Mouse (Mus musculus) MEL (cell line): ENCODE measurements around the gene Muc5ac. TPM values are rescaled to one million over a fixed set of nuclear protein-coding genes. Genes with fewer than 3 reads are reported as not detected.

Source experiments
- DNase-seq: peaks from one replicate; pipeline ENCODE4 v3.0.0; 2011; ENCODE audit warnings: low read depth, low spot score
- H3K27ac ChIP-seq: 2 replicates; pipeline ENCODE4 v1.5.1; 2012; ENCODE audit warnings: low read depth, mild to moderate bottlenecking, control low read depth, low read length, moderate library complexity; ENCODE audit not compliant: control insufficient read depth
- H3K27me3 ChIP-seq, 2 experiments: fragments of 150-350 bp in 1 of 2; sonication (generic) in 1 of 2; 2 replicates each; pipeline ENCODE4 v1.6.1; 2012; ENCODE audit warnings: low read length in 2 of 2, mild to moderate bottlenecking in 2 of 2, improper control_type of control experiment in 1 of 2, moderate library complexity in 1 of 2; ENCODE audit not compliant: insufficient read depth in 2 of 2, control insufficient read depth in 1 of 2
- H3K36me3 ChIP-seq, 2 experiments: 2 replicates each; pipeline ENCODE4 v1.6.1; 2012 to 2014; ENCODE audit warnings: low read length in 2 of 2, improper control_type of control experiment in 1 of 2, inconsistent platforms in 1 of 2, mild to moderate bottlenecking in 1 of 2; ENCODE audit not compliant: insufficient read depth in 2 of 2, control insufficient read depth in 1 of 2
- H3K4me1 ChIP-seq, 2 experiments: fragments of 150-350 bp in 1 of 2; sonication (generic) in 1 of 2; 2 replicates each; pipeline ENCODE4 v1.6.1; 2012; ENCODE audit warnings: low read length in 2 of 2, improper control_type of control experiment in 1 of 2, mild to moderate bottlenecking in 1 of 2; ENCODE audit not compliant: insufficient read depth in 2 of 2, control insufficient read depth in 1 of 2
- H3K4me3 ChIP-seq, 2 experiments: fragments of 150-350 bp in 1 of 2; sonication (generic) in 1 of 2; 2 replicates each; pipeline ENCODE4 v1.5.1; 2012; ENCODE audit warnings: low read depth in 2 of 2, low read length in 2 of 2, mild to moderate bottlenecking in 2 of 2, moderate library complexity in 2 of 2, control low read depth in 1 of 2, improper control_type of control experiment in 1 of 2; ENCODE audit not compliant: control insufficient read depth in 1 of 2, insufficient read depth in 1 of 2
- H3K79me2 ChIP-seq: 2 replicates; pipeline ENCODE4 v1.6.1; 2012; ENCODE audit warnings: mild to moderate bottlenecking, low read length, moderate library complexity; ENCODE audit not compliant: control insufficient read depth, poor library complexity, insufficient read depth
- H3K9ac ChIP-seq: 2 replicates; pipeline ENCODE4 v1.6.1; 2012; ENCODE audit warnings: low read depth, mild to moderate bottlenecking, control low read depth, low read length, moderate library complexity; ENCODE audit not compliant: control insufficient read depth, poor library complexity, severe bottlenecking
- H3K9me3 ChIP-seq: fragments of 150-350 bp; sonication (generic); replicated peaks from 2 replicates; pipeline ENCODE4 v1.6.1; 2012; ENCODE audit warnings: mild to moderate bottlenecking, low read length, improper control_type of control experiment, moderate library complexity; ENCODE audit not compliant: insufficient read depth
- BHLHE40 ChIP-seq: IDR thresholded peaks from 2 replicates; pipeline ENCODE4 v1.6.1; 2012; ENCODE audit warnings: low read depth, mild to moderate bottlenecking, inconsistent platforms, low read length, improper control_type of control experiment, borderline replicate concordance
- CHD1 ChIP-seq: IDR thresholded peaks from 2 replicates; pipeline ENCODE4 v1.6.1; 2012; ENCODE audit warnings: low read depth, mild to moderate bottlenecking, inconsistent platforms, low read length, improper control_type of control experiment
- CHD2 ChIP-seq: IDR thresholded peaks from 2 replicates; pipeline ENCODE4 v1.6.1; 2011; ENCODE audit warnings: low read length, improper control_type of control experiment
- CTCF ChIP-seq, 3 experiments: IDR thresholded peaks in 2 of 3; conservative IDR thresholded peaks in 1 of 3; 2 replicates each; pipeline ENCODE4 v1.5.1; 2011 to 2012; ENCODE audit warnings: low read length in 3 of 3, low read depth in 2 of 3, mild to moderate bottlenecking in 2 of 3, improper control_type of control experiment in 1 of 3, inconsistent platforms in 1 of 3, mixed read lengths in 1 of 3, moderate library complexity in 1 of 3; ENCODE audit not compliant: control insufficient read depth in 1 of 3, insufficient read depth in 1 of 3, poor library complexity in 1 of 3, severe bottlenecking in 1 of 3
- E2F4 ChIP-seq: IDR thresholded peaks from 2 replicates; pipeline ENCODE4 v1.6.1; 2011; ENCODE audit warnings: low read depth, low read length, improper control_type of control experiment, borderline replicate concordance
- EP300 ChIP-seq, 2 experiments: IDR thresholded peaks; 2 replicates each; pipeline ENCODE4 v1.6.1; 2011; ENCODE audit warnings: improper control_type of control experiment in 2 of 2, low read length in 2 of 2, low read depth in 1 of 2, mild to moderate bottlenecking in 1 of 2
- ETS1 ChIP-seq: IDR thresholded peaks from 2 replicates; pipeline ENCODE4 v1.6.1; 2012; ENCODE audit warnings: low read depth, mild to moderate bottlenecking, inconsistent platforms, low read length, improper control_type of control experiment, moderate library complexity
- GABPA ChIP-seq: IDR thresholded peaks from 2 replicates; pipeline ENCODE4 v1.6.1; 2012; ENCODE audit warnings: low read depth, mild to moderate bottlenecking, inconsistent platforms, low read length, improper control_type of control experiment, moderate library complexity
- GATA1 ChIP-seq: IDR thresholded peaks from 2 replicates; pipeline ENCODE4 v1.6.1; 2011; ENCODE audit warnings: low read depth, low read length, improper control_type of control experiment
- HCFC1 ChIP-seq: IDR thresholded peaks from 2 replicates; pipeline ENCODE4 v1.6.1; 2012; ENCODE audit warnings: low read depth, mild to moderate bottlenecking, inconsistent platforms, low read length, improper control_type of control experiment, moderate library complexity
- JUND ChIP-seq: IDR thresholded peaks from 2 replicates; pipeline ENCODE4 v1.6.1; 2011; ENCODE audit warnings: low read depth, mild to moderate bottlenecking, improper control_type of control experiment, low read length
- MAFK ChIP-seq: IDR thresholded peaks from 2 replicates; pipeline ENCODE4 v1.6.1; 2011; ENCODE audit warnings: low read depth, mild to moderate bottlenecking, low read length, improper control_type of control experiment, borderline replicate concordance
- MAX ChIP-seq: IDR thresholded peaks from 2 replicates; pipeline ENCODE4 v1.6.1; 2011; ENCODE audit warnings: low read length, improper control_type of control experiment
- MAZ ChIP-seq: IDR thresholded peaks from 2 replicates; pipeline ENCODE4 v1.6.1; 2012; ENCODE audit warnings: low read depth, mild to moderate bottlenecking, inconsistent platforms, low read length, improper control_type of control experiment
- MYB ChIP-seq: IDR thresholded peaks from 2 replicates; pipeline ENCODE4 v1.6.1; 2011; ENCODE audit warnings: mild to moderate bottlenecking, low read depth, low read length, improper control_type of control experiment
- MYC ChIP-seq: IDR thresholded peaks from 2 replicates; pipeline ENCODE4 v1.6.1; 2011; ENCODE audit warnings: low read depth, mild to moderate bottlenecking, low read length, improper control_type of control experiment, moderate library complexity
- NELFE ChIP-seq: IDR thresholded peaks from 2 replicates; pipeline ENCODE4 v1.6.1; 2011; ENCODE audit warnings: low read depth, low read length, improper control_type of control experiment
- POLR2A ChIP-seq, 2 experiments: IDR thresholded peaks; 2 replicates each; pipeline ENCODE4 v1.6.1; 2011 to 2012; ENCODE audit warnings: low read length in 2 of 2, mild to moderate bottlenecking in 2 of 2, control low read depth in 1 of 2, improper control_type of control experiment in 1 of 2, low read depth in 1 of 2, moderate library complexity in 1 of 2; ENCODE audit not compliant: control insufficient read depth in 1 of 2, insufficient read depth in 1 of 2, poor library complexity in 1 of 2
- POLR2AphosphoS2 ChIP-seq: IDR thresholded peaks from 2 replicates; pipeline ENCODE4 v1.6.1; 2011; ENCODE audit warnings: low read length, improper control_type of control experiment
- POLR2AphosphoS5 ChIP-seq: IDR thresholded peaks from 2 replicates; pipeline ENCODE4 v1.6.1; 2012; ENCODE audit warnings: low read depth, borderline replicate concordance, mild to moderate bottlenecking, inconsistent platforms, low read length, moderate library complexity, mixed read lengths
- RCOR1 ChIP-seq: IDR thresholded peaks from 2 replicates; pipeline ENCODE4 v1.6.1; 2012; ENCODE audit warnings: low read depth, mild to moderate bottlenecking, inconsistent platforms, low read length, improper control_type of control experiment
- SIN3A ChIP-seq: IDR thresholded peaks from 2 replicates; pipeline ENCODE4 v1.6.1; 2012; ENCODE audit warnings: low read length, improper control_type of control experiment, inconsistent platforms
- TAL1 ChIP-seq: IDR thresholded peaks from 2 replicates; pipeline ENCODE4 v1.6.1; 2012; ENCODE audit warnings: mild to moderate bottlenecking, inconsistent platforms, low read length, moderate library complexity, mixed read lengths
- TBP ChIP-seq: IDR thresholded peaks from 2 replicates; pipeline ENCODE4 v1.8.0; 2011; ENCODE audit warnings: low read depth, low read length, improper control_type of control experiment
- TCF12 ChIP-seq: IDR thresholded peaks from 2 replicates; pipeline ENCODE4 v1.6.1; 2014; ENCODE audit warnings: low read depth, mild to moderate bottlenecking, inconsistent platforms, low read length, improper control_type of control experiment, moderate library complexity
- USF1 ChIP-seq: IDR thresholded peaks from 2 replicates; pipeline ENCODE4 v1.6.1; 2014; ENCODE audit warnings: low read depth, mild to moderate bottlenecking, inconsistent platforms, low read length, improper control_type of control experiment, moderate library complexity
- USF2 ChIP-seq, 2 experiments: IDR thresholded peaks; 2 replicates each; pipeline ENCODE4 v1.6.1; 2011 to 2012; ENCODE audit warnings: improper control_type of control experiment in 2 of 2, low read length in 2 of 2, borderline replicate concordance in 1 of 2, inconsistent platforms in 1 of 2, low read depth in 1 of 2, mild to moderate bottlenecking in 1 of 2; ENCODE audit not compliant: insufficient read depth in 1 of 2
- ZC3H11A ChIP-seq: IDR thresholded peaks from 2 replicates; pipeline ENCODE4 v1.6.1; 2012; ENCODE audit warnings: low read depth, mild to moderate bottlenecking, inconsistent platforms, low read length, improper control_type of control experiment
- ZMIZ1 ChIP-seq: IDR thresholded peaks from 2 replicates; pipeline ENCODE4 v1.6.1; 2012; ENCODE audit warnings: low read depth, mild to moderate bottlenecking, inconsistent platforms, low read length, improper control_type of control experiment, moderate library complexity
- ZNF384 ChIP-seq: IDR thresholded peaks from 2 replicates; pipeline ENCODE4 v1.6.1; 2012; ENCODE audit warnings: low read depth, mild to moderate bottlenecking, inconsistent platforms, low read length, improper control_type of control experiment
- polyA plus RNA-seq, 2 experiments: library from polyadenylated mRNA; stranded (reverse) in 1 of 2; unstranded in 1 of 2; fragments of >175 nt in 1 of 2; fragments of >200 nt in 1 of 2; gene quantifications; 2 replicates each; pipeline versions ENCODE4 v1.2.1 to v1.2.4; 2012; ENCODE audit warnings: low replicate concordance in 2 of 2, low read depth in 1 of 2; ENCODE audit not compliant: insufficient read length in 2 of 2, insufficient read depth in 1 of 2, missing spikeins in 1 of 2
- total RNA-seq: library from RNA; depleted of rRNA; stranded (reverse); fragments of 300-350 nt; gene quantifications from 2 replicates; pipeline ENCODE4 v1.2.3, GENCODE M21; 2012

Gene Muc5ac
- total and polyA plus RNA-seq, 3 experiments: not detected

GRCm38 (mm10) chr7:141770988-141771387 lies 17.8 kb upstream of the Muc5ac start (continued):
- TF ChIP-seq MAX (peak; percentile 40; the same call in 1 of the 2 replicates), CHD2 (peak; percentile 65), POLR2AphosphoS2 (peak; percentile 82), HCFC1 (peak; percentile 38; the same call in 1 of the 2 replicates), USF2 (IDR thresholded peaks at IDR 0.05; ENCODE audit: borderline replicate concordance in 1 of 2, insufficient read depth in 1 of 2, low read depth in 1 of 2, low read length in 2 of 2) (no peak), NELFE (no peak), JUND (no peak), USF1 (no peak)

GRCm38 (mm10) chr7:141772058-141772557 lies 16.7 kb upstream of the Muc5ac start:
- Histone ChIP-seq H3K27ac (no peak overlapping the region), H3K9ac (no peak overlapping the region), H3K4me1 (peaks cover 43 to 76% of the 10 kb centered on the region in 2 experiments), H3K4me3 (no peak overlapping the region), H3K79me2 (no peaks in the 10 kb centered on the region), H3K36me3 (peaks cover 0 to 58% of the 10 kb centered on the region in 2 experiments; a peak in 2 of 4 replicates), H3K27me3 (no peaks in the 10 kb centered on the region)
- DNase-seq: no peak
- TF ChIP-seq GABPA (no peak), NELFE (no peak), MAX (no peak), ZNF384 (no peak), JUND (no peak), TBP (no peak), POLR2AphosphoS5 (no peak), BHLHE40 (no peak), ETS1 (no peak), MYB (no peak), CHD1 (no peak), ZC3H11A (no peak)
- TF ChIP-seq, all 39 proteins: peak for 0
- H3K9me3 ChIP-seq: no peaks in the 10 kb centered on the region

- no peaks in the 10 kb centered on the region for H3K9me3 ChIP-seq
- H3K4me3 ChIP-seq: no peak overlapping the region
- DNase-seq: peak; percentile 39
- no peaks in the 10 kb centered on the region for H3K27me3 ChIP-seq
- H3K4me1 ChIP-seq: peaks cover 40 to 64% of the 10 kb centered on the region in 2 experiments
- H3K36me3 ChIP-seq: peaks cover 0 to 54% of the 10 kb centered on the region in 2 experiments; a peak in 2 of 4 replicates
- H3K27ac ChIP-seq: no peak overlapping the region
- no peaks in the 10 kb centered on the region for H3K79me2 ChIP-seq
- H3K9ac ChIP-seq: no peak overlapping the region
- TF ChIP-seq MYB (no peak), TBP (no peak), MYC (no peak), RCOR1 (no peak), TCF12 (peak; percentile 76), JUND (no peak), CTCF (IDR thresholded peaks at IDR 0.05 in 2 of 3, conservative IDR thresholded peaks at IDR 0.05 in 1 of 3; ENCODE audit: control insufficient read depth in 1 of 3, insufficient read depth in 1 of 3, low read depth in 2 of 3, low read length in 3 of 3, poor library complexity in 1 of 3, severe bottlenecking in 1 of 3) (no peak), MAFK (no peak), E2F4 (no peak), ZMIZ1 (no peak), GABPA (no peak), CHD1 (no peak), POLR2AphosphoS2 (no peak), GATA1 (peak; percentile 86), MAZ (no peak), EP300 (IDR thresholded peaks at IDR 0.05; ENCODE audit: low read depth in 1 of 2, low read length in 2 of 2) (peak; percentile 52 to 68; a peak in 3 of 4 replicates), ZNF384 (no peak), SIN3A (no peak), POLR2A (IDR thresholded peaks at IDR 0.05; ENCODE audit: control insufficient read depth in 1 of 2, insufficient read depth in 1 of 2, low read depth in 1 of 2, low read length in 2 of 2, poor library complexity in 1 of 2) (no peak), TAL1 (peak; percentile 76)
These were observed 13.9 kb upstream of the Muc5ac start for GRCm38 (mm10) chr7:141774855-141775254.
